Mouse (Mus musculus) adrenal gland, adult (tissue): ENCODE measurements around the gene Adam23.

ENCODE experiments used
- DNase-seq, 2 experiments: peaks; one replicate each; pipeline ENCODE4 v3.0.0; 2022 to 2023; ENCODE audit warnings: low spot score in 1 of 2; ENCODE audit not compliant: inconsistent age in 2 of 2

Gene Adam23

GRCm38 (mm10) chr1:63445656-63446046 lies at the start of gene Adam23:
Gene Adam23, plus strand, starts transcription at chr1:63445891.
- DNase-seq, result peak; percentile 34 to 76

- peak; percentile 34 to 70 for DNase-seq
Observed at GRCm38 (mm10) chr1:63401130-63401529, 44.6 kb upstream of the Adam23 start.

- peak; percentile 31 to 84 for DNase-seq
Observed at GRCm38 (mm10) chr1:63403601-63404000, 42.1 kb upstream of the Adam23 start.

- peak in 1 of 2 experiments; percentile 15 for DNase-seq
Observed at GRCm38 (mm10) chr1:63408344-63408743, 37.3 kb upstream of the Adam23 start.

GRCm38 (mm10) chr1:63418491-63418890 lies 27.2 kb upstream of the Adam23 start:
- no peak for DNase-seq

- DNase-seq, result no peak
Observed at GRCm38 (mm10) chr1:63430668-63431067, 15.0 kb upstream of the Adam23 start.

GRCm38 (mm10) chr1:63431166-63431565 lies 14.5 kb upstream of the Adam23 start:
- DNase-seq, result no peak

- DNase-seq, result no peak
Observed at GRCm38 (mm10) chr1:63431842-63432241, 13.8 kb upstream of the Adam23 start.

GRCm38 (mm10) chr1:63434052-63434451 lies 11.6 kb upstream of the Adam23 start:
- DNase-seq, result no peak

- DNase-seq, result no peak
Observed at GRCm38 (mm10) chr1:63437529-63437928, 8.2 kb upstream of the Adam23 start.

GRCm38 (mm10) chr1:63442186-63442585 lies 3.5 kb upstream of the Adam23 start:
- no peak for DNase-seq

- DNase-seq, result no peak
Observed at GRCm38 (mm10) chr1:63442616-63443015, 3.1 kb upstream of the Adam23 start.

GRCm38 (mm10) chr1:63445149-63445609 lies 512 bp upstream of the Adam23 start:
- no peak for DNase-seq

GRCm38 (mm10) chr1:63446047-63446704 lies 485 bp downstream of the Adam23 start:
- peak; percentile 31 to 75 for DNase-seq

- no peak for DNase-seq
Observed at GRCm38 (mm10) chr1:63446721-63447120, 1.0 kb downstream of the Adam23 start.

- peak; percentile 70 to 89 for DNase-seq
Observed at GRCm38 (mm10) chr1:63450091-63450490, 4.4 kb downstream of the Adam23 start.

GRCm38 (mm10) chr1:63453332-63453887 lies 7.7 kb downstream of the Adam23 start:
- DNase-seq, result no peak

- no peak for DNase-seq
Observed at GRCm38 (mm10) chr1:63457801-63458519, 12.3 kb downstream of the Adam23 start.

- DNase-seq, result no peak
Observed at GRCm38 (mm10) chr1:63459151-63459550, 13.5 kb downstream of the Adam23 start.

- DNase-seq, result no peak
Observed at GRCm38 (mm10) chr1:63459926-63460325, 14.2 kb downstream of the Adam23 start.

GRCm38 (mm10) chr1:63464441-63464840 lies 18.8 kb downstream of the Adam23 start:
- DNase-seq, result peak; percentile 24 to 75

- no peak for DNase-seq
Observed at GRCm38 (mm10) chr1:63473272-63473671, 27.6 kb downstream of the Adam23 start.
